Mouse (Mus musculus) left cerebral cortex, adult 6 months (tissue): ENCODE data around the gene Zfyve27. TPM values are rescaled to one million over a fixed set of nuclear protein-coding genes. Genes with fewer than 3 reads are reported as not detected.

Experiments
- long read RNA-seq, 2 experiments: library from polyadenylated mRNA; unstranded; transcript quantifications; one replicate each; pipeline ENCODE4 v2.0.0; 2019 to 2020
- polyA plus RNA-seq: library from polyadenylated mRNA; unstranded; fragments of <200 nt; fragmentation: Nextera tagmentation; gene quantifications from 2 replicates; pipeline ENCODE4 v1.2.3, GENCODE M21; 2021

Zfyve27 gene
- polyA plus RNA-seq, result 13.5 and 20.6 TPM in 2 replicates
- long read RNA-seq, experiment 1, full-length matches to known transcripts, result 61 of 131 reads
- long read RNA-seq, experiment 1, partial matches to known transcripts, result 15 of 131 reads
- long read RNA-seq, experiment 1, other reads (novel, unspliced or antisense), result 55 of 131 reads
- long read RNA-seq, experiment 2, full-length matches to known transcripts, result 6 of 25 reads
- long read RNA-seq, experiment 2, partial matches to known transcripts, result 10 of 25 reads
- long read RNA-seq, experiment 2, other reads (novel, unspliced or antisense), result 9 of 25 reads

GRCm38 (mm10) chr19:42163764-42164163 is at the start of gene Zfyve27:
Gene Zfyve27 (plus strand): TSS chr19:42163951.

GRCm38 (mm10) chr19:42128787-42129508 is 34.8 kb upstream of the Zfyve27 start, which contains the start of gene Avpi1:
Gene Avpi1 (minus strand): TSS chr19:42129059.

GRCm38 (mm10) chr19:42147170-42147768 is 16.5 kb upstream of the Zfyve27 start, which contains the start of gene Marveld1:
Gene Marveld1 (plus strand): TSS chr19:42147400.

GRCm38 (mm10) chr19:42201696-42202381 is 38.1 kb downstream of the Zfyve27 start, which contains the start of gene Sfrp5:
Gene Sfrp5 (minus strand): TSS chr19:42202252.

Other genes with a start within 250 kb of the Zfyve27 start
- 47.8 and 54.7 TPM in 2 replicates for gene Exosc1, start 230.5 kb upstream of the Zfyve27 start, polyA plus RNA-seq
- gene Zdhhc16, start 230.5 kb upstream of the Zfyve27 start, polyA plus RNA-seq, result 33.6 and 40.0 TPM in 2 replicates
- 7.5 and 9.4 TPM in 2 replicates for gene Mms19, start 182.8 kb upstream of the Zfyve27 start, polyA plus RNA-seq
- gene Ubtd1, start 182.2 kb upstream of the Zfyve27 start, polyA plus RNA-seq, result 4.6 and 7.3 TPM in 2 replicates
- gene Ankrd2, start 128.0 kb upstream of the Zfyve27 start, polyA plus RNA-seq, result 0.73 and 0.74 TPM in 2 replicates
- gene Hoga1, start 118.3 kb upstream of the Zfyve27 start, polyA plus RNA-seq, result 0.40 and 0.59 TPM in 2 replicates
- not detected in 2 replicates for gene 4933411K16Rik, start 111.7 kb upstream of the Zfyve27 start, polyA plus RNA-seq
- gene Morn4, start 77.6 kb upstream of the Zfyve27 start, polyA plus RNA-seq, result 54.3 and 60.6 TPM in 2 replicates
- gene Pi4k2a, start 73.5 kb upstream of the Zfyve27 start, polyA plus RNA-seq, result 9.2 and 12.7 TPM in 2 replicates
- 87.6 and 90.4 TPM in 2 replicates for gene Avpi1, start 34.9 kb upstream of the Zfyve27 start, polyA plus RNA-seq
- gene Marveld1, start 16.6 kb upstream of the Zfyve27 start, polyA plus RNA-seq, result 0.91 and 1.5 TPM in 2 replicates
- 0.63 and 0.94 TPM in 2 replicates for gene Sfrp5, start 38.3 kb downstream of the Zfyve27 start, polyA plus RNA-seq
- 179 and 197 TPM in 2 replicates for gene Golga7b, start 83.6 kb downstream of the Zfyve27 start, polyA plus RNA-seq